In the genomic region with DNA sequence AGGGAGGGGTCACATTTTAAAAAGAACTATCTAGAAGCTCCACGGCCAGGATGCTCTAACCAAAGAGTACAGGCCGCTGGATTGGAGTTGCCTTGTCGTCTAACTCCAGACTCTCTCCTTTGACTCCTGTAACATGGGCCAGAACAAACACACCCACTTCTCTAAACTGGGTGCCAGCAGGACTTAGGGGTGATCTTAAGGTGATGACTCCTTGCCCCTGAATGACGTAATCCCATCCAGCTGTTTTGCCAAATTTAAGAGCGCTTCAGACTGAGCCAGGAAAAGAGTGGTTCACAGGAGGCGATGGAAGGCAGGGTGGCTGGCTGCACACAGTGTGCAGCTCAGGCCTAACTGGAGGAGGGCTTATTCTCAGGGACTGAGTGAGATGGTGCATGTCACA, we compare ENCODE assay signal across 22 mouse cellular contexts.
"Had no signal": no experiment of that assay in that cellular context is flagged by ENCODE, and none has a peak within 500 bp of the region (broad histone marks: within the 10 kb centered on the region; RNA-seq: fewer than 3 reads in every experiment).

No protein-coding gene starts in this region.

- H3K4me3 ChIP-seq: layer of hippocampus, adult 2 months; left cerebral cortex, adult 2 months; limb, embryonic 13.5 days; liver, embryonic 12.5 days; liver, embryonic 15.5 days; lung, embryonic 15.5 days; megakaryocyte, embryonic 14.5 days; neural tube, embryonic 13.5 days had no signal

- ATAC-seq: intestine, postnatal 0 days; liver, embryonic 12.5 days had no signal

- H3K27me3 ChIP-seq: limb, embryonic 13.5 days; liver, embryonic 12.5 days; liver, embryonic 15.5 days; lung, embryonic 15.5 days; megakaryocyte, embryonic 14.5 days; neural tube, embryonic 13.5 days had no signal

- DNase-seq: kidney, adult 2 months; kidney, postnatal 25 days; layer of hippocampus, postnatal 36 days; left cerebral cortex, postnatal 4 days; liver; lung, postnatal 10 days; midbrain, embryonic 14.5 days; thymus, adult 2 months; thymus, postnatal 14 days; thymus, postnatal 4 days had no signal

- H3K4me2 ChIP-seq: limb, embryonic 13.5 days; liver, embryonic 12.5 days; liver, embryonic 15.5 days; lung, embryonic 15.5 days; midbrain, embryonic 11.5 days; neural tube, embryonic 13.5 days had no signal

- H3K36me3 ChIP-seq: limb, embryonic 13.5 days; liver, embryonic 12.5 days; liver, embryonic 15.5 days; lung, embryonic 15.5 days; neural tube, embryonic 13.5 days had no signal

- H3K9ac ChIP-seq: limb, embryonic 13.5 days; liver, embryonic 12.5 days; liver, embryonic 15.5 days; lung, embryonic 15.5 days; neural tube, embryonic 13.5 days had no signal

- H3K27ac ChIP-seq: kidney, postnatal 0 days; layer of hippocampus, adult 2 months; limb, embryonic 13.5 days; liver, embryonic 12.5 days; liver, embryonic 15.5 days; lung, embryonic 15.5 days; neural tube, embryonic 13.5 days; stomach, postnatal 0 days had no signal

- H3K4me1 ChIP-seq: liver, embryonic 12.5 days; liver, embryonic 15.5 days; lung, embryonic 15.5 days; megakaryocyte, embryonic 14.5 days had no signal

- H3K9me3 ChIP-seq: limb, embryonic 13.5 days; liver, embryonic 12.5 days; liver, embryonic 15.5 days; lung, embryonic 15.5 days; neural tube, embryonic 13.5 days had no signal
